Mouse (Mus musculus): ENCODE results near the gene Plvap.
A peak's percentile ranks its signal among the peaks of the same experiment; 100 is the strongest.

Gene Plvap

GRCm38 (mm10) chr8:71465733-71466132 is 45.8 kb downstream of the Plvap start:
- DNase-seq (ENCODE audit: low read depth, low spot score): no peak

- peak; percentile 99 for DNase-seq (ENCODE audit: low read depth, low spot score)
Observed at GRCm38 (mm10) chr8:71464513-71465500, 46.7 kb downstream of the Plvap start, which contains the start of gene Mrpl34. Gene Mrpl34, plus strand, starts transcription at chr8:71464959.

GRCm38 (mm10) chr8:71463188-71464033 is 48.1 kb downstream of the Plvap start, which contains the start of gene Abhd8:
Gene Abhd8, minus strand, starts transcription at chr8:71463655.
- DNase-seq (ENCODE audit: low read depth, low spot score): peak; percentile 94

GRCm38 (mm10) chr8:71462786-71463185 is 48.8 kb downstream of the Plvap start:
- DNase-seq (ENCODE audit: low read depth, low spot score): no peak

GRCm38 (mm10) chr8:71462191-71462590 is 49.4 kb downstream of the Plvap start:
- DNase-seq (ENCODE audit: low read depth, low spot score): no peak

- DNase-seq (ENCODE audit: low read depth, low spot score): no peak
Observed at GRCm38 (mm10) chr8:71461152-71461840, 50.3 kb downstream of the Plvap start.

- no peak for DNase-seq (ENCODE audit: low read depth, low spot score)
Observed at GRCm38 (mm10) chr8:71460716-71461115, 50.8 kb downstream of the Plvap start.

GRCm38 (mm10) chr8:71457659-71458270 is 53.8 kb downstream of the Plvap start:
- DNase-seq (ENCODE audit: low read depth, low spot score): no peak

GRCm38 (mm10) chr8:71456906-71457305 is 54.6 kb downstream of the Plvap start:
- DNase-seq (ENCODE audit: low read depth, low spot score): no peak

GRCm38 (mm10) chr8:71454668-71455067 is 56.9 kb downstream of the Plvap start:
- DNase-seq (ENCODE audit: low read depth, low spot score): no peak

GRCm38 (mm10) chr8:71452669-71453068 is 58.9 kb downstream of the Plvap start:
- DNase-seq (ENCODE audit: low read depth, low spot score): no peak

- no peak for DNase-seq (ENCODE audit: low read depth, low spot score)
Observed at GRCm38 (mm10) chr8:71451777-71452176, 59.8 kb downstream of the Plvap start.

GRCm38 (mm10) chr8:71451337-71451736 is 60.2 kb downstream of the Plvap start:
- DNase-seq (ENCODE audit: low read depth, low spot score): no peak
